Mouse (Mus musculus): Measurements from ENCODE around the gene Prg3. TPM values are rescaled to one million over a fixed set of nuclear protein-coding genes. Genes with fewer than 3 reads are reported as not detected.

Prg3 gene
- polyA plus RNA-seq, 1 experiment from 2014 or later, result not detected

DNA sequence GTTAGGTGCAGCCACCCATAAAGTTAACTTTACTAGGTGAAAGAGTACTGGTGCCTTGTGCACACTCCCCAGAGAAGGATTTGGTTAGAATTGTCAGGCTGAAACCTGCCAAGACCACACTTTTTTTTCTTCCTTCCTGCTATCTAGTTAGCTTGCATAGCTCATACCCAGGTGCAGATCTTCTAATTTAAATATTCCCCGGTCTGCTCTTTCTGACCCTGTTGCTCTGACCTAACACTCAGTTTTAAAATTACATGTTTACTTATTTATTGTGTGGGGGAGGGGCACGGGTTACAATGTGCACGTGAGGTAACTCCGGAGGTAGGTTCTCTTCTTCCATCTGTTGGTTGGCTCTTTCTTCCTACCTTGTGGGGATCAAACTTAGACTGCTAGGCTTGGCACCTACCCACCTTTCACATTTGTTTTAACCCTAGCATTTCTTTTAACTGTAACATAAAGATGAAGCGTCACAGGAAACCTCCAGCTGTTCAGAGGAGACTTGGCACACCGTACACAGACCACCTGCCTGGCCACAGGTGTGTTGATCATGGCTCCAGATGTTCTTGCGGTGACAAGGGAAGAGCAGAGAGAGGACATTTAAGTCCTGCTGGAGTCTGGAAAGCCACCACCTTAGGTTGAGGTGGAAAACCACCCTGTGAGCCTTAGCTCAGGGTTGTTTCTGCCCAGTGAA is 23.8 kb upstream of the Prg3 start:
- no peak overlapping the region for H3K4me2 ChIP-seq (replicated peaks; ENCODE audit: low read depth)
- H3K9ac ChIP-seq (ENCODE audit: low read length), result no peak overlapping the region
- DNase-seq (ENCODE audit: low spot score) (no peak), ATAC-seq (ENCODE audit: low FRiP score, low TSS enrichment) (no peak)
- H3K4me1 ChIP-seq (replicated peaks; ENCODE audit: control insufficient read depth, insufficient read depth), result no peaks in the 10 kb centered on the region
- no peak overlapping the region for H3K4me3 ChIP-seq (ENCODE audit: low read depth, low read length)
- WGBS, result 86% methylated on average over 7 of the region's 7 CpGs
- H3K27me3 ChIP-seq (ENCODE audit: control insufficient read depth, insufficient read depth, low read length), result no peaks in the 10 kb centered on the region
- no peak overlapping the region for H3K27ac ChIP-seq (replicated peaks)
- H3K9me3 ChIP-seq (ENCODE audit: control insufficient read depth, low read length), result no peaks in the 10 kb centered on the region
- no peak for TF ChIP-seq EP300 (optimal IDR thresholded peaks at IDR 0.05)
- no peak for TF ChIP-seq CTCF (IDR thresholded peaks at IDR 0.05; ENCODE audit: low read depth)
- H3K36me3 ChIP-seq (ENCODE audit: control insufficient read depth, insufficient read depth, low read length), result no peaks in the 10 kb centered on the region

DNA sequence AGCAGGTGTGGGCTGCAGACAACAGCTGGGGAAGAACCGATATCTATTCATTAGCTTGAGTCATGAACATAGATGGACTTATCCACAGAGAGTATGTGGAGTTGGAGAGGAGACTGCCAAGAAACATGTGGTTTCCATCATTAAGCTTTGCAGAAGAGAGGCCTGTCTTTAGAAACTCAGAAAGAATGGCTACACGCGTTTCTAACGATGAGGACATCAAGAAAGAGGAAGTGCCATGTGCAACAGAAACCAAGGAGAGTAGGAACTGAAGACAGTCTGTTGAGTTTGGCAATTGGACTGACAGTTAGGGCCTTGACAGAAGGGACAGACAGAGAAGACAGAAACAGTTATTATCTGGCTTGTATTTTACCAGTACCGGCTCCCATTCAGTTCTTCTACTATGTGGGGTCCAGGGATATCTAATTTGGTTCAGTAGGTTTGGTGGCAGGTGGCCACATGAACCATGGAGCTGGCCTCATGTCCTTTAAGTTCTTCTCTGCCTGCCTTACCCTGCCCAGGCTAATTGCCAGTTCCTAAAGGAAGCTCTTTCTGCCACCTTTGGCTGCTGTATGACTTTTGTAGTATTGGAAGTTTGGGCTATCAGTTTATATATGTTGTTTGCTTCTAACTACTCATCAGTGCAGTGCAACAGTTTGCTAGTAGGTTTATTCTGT is 20.6 kb upstream of the Prg3 start:
- Histone ChIP-seq H3K4me3 (ENCODE audit: low read depth, low read length) (no peak overlapping the region), H3K9me3 (ENCODE audit: control insufficient read depth, low read length) (no peaks in the 10 kb centered on the region), H3K4me2 (replicated peaks; ENCODE audit: low read depth) (no peak overlapping the region), H3K27me3 (ENCODE audit: control insufficient read depth, insufficient read depth, low read length) (no peaks in the 10 kb centered on the region), H3K36me3 (ENCODE audit: control insufficient read depth, insufficient read depth, low read length) (no peaks in the 10 kb centered on the region), H3K4me1 (replicated peaks; ENCODE audit: control insufficient read depth, insufficient read depth) (no peaks in the 10 kb centered on the region), H3K27ac (replicated peaks) (no peak overlapping the region), H3K9ac (ENCODE audit: low read length) (no peak overlapping the region)
- DNase-seq (ENCODE audit: low spot score) (no peak), ATAC-seq (ENCODE audit: low FRiP score, low TSS enrichment) (no peak)
- WGBS, result 72% methylated on average over 5 of the region's 5 CpGs
- TF ChIP-seq EP300 (optimal IDR thresholded peaks at IDR 0.05) (no peak), CTCF (IDR thresholded peaks at IDR 0.05; ENCODE audit: low read depth) (no peak)

GRCm38 (mm10) chr2:84975580-84975979 is 12.4 kb upstream of the Prg3 start:
- Histone ChIP-seq H3K9ac (ENCODE audit: low read length) (no peak overlapping the region), H3K27me3 (ENCODE audit: control insufficient read depth, insufficient read depth, low read length) (no peaks in the 10 kb centered on the region), H3K27ac (replicated peaks) (no peak overlapping the region), H3K36me3 (ENCODE audit: control insufficient read depth, insufficient read depth, low read length) (no peaks in the 10 kb centered on the region), H3K9me3 (ENCODE audit: control insufficient read depth, low read length) (no peaks in the 10 kb centered on the region), H3K4me2 (replicated peaks; ENCODE audit: low read depth) (no peak overlapping the region), H3K4me1 (replicated peaks; ENCODE audit: control insufficient read depth, insufficient read depth) (no peaks in the 10 kb centered on the region), H3K4me3 (ENCODE audit: low read depth, low read length) (no peak overlapping the region)
- WGBS, result 79% methylated on average over 2 of the region's 2 CpGs
- TF ChIP-seq EP300 (optimal IDR thresholded peaks at IDR 0.05), result no peak
- TF ChIP-seq CTCF (IDR thresholded peaks at IDR 0.05; ENCODE audit: low read depth), result no peak
- no peak for ATAC-seq (ENCODE audit: low FRiP score, low TSS enrichment)
- DNase-seq (ENCODE audit: low spot score), result no peak

GRCm38 (mm10) chr2:84980188-84980587 is 7.8 kb upstream of the Prg3 start, which contains the start of gene Prg2:
Prg2 (plus strand) TSS chr2:84980461.
- TF ChIP-seq CTCF (IDR thresholded peaks at IDR 0.05; ENCODE audit: low read depth) (no peak), EP300 (optimal IDR thresholded peaks at IDR 0.05) (no peak)
- H3K4me1 ChIP-seq (replicated peaks; ENCODE audit: control insufficient read depth, insufficient read depth), result no peaks in the 10 kb centered on the region
- DNase-seq (ENCODE audit: low spot score) (no peak), ATAC-seq (ENCODE audit: low FRiP score, low TSS enrichment) (no peak)
- 55% methylated on average over 1 of the region's 1 CpGs for WGBS
- H3K4me2 ChIP-seq (replicated peaks; ENCODE audit: low read depth), result no peak within 1 kb of the TSS
- no peaks in the 10 kb centered on the region for H3K9me3 ChIP-seq (ENCODE audit: control insufficient read depth, low read length)
- no peaks in the 10 kb centered on the region for H3K36me3 ChIP-seq (ENCODE audit: control insufficient read depth, insufficient read depth, low read length)
- no peak within 1 kb of the TSS for H3K27ac ChIP-seq (replicated peaks)
- no peak within 1 kb of the TSS for H3K9ac ChIP-seq (ENCODE audit: low read length)
- H3K27me3 ChIP-seq (ENCODE audit: control insufficient read depth, insufficient read depth, low read length), result no peaks in the 10 kb centered on the region
- no peak within 1 kb of the TSS for H3K4me3 ChIP-seq (ENCODE audit: low read depth, low read length)

DNA sequence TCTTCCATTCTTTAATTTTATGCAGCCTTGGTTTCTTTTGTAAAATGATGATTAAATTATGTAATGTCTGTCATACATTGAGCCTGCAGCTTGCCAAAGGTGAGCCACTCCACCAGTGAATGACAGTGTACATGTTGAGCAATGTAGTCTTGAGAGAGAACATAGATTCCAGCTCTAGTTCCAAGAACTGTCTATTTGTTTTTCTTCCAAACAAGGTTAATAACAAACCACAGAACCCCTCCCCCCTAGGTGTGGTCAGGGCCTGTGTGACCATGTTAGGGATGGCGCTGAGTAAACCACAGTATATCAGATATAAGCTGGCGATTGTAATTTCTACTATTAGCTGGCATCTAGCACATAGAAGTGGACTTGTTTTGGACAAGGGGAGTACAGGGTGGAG is 8.4 kb downstream of the Prg3 start:
- Histone ChIP-seq H3K9me3 (ENCODE audit: control insufficient read depth, low read length) (no peaks in the 10 kb centered on the region), H3K4me2 (replicated peaks; ENCODE audit: low read depth) (no peak overlapping the region), H3K27me3 (ENCODE audit: control insufficient read depth, insufficient read depth, low read length) (no peaks in the 10 kb centered on the region), H3K36me3 (ENCODE audit: control insufficient read depth, insufficient read depth, low read length) (no peaks in the 10 kb centered on the region), H3K9ac (ENCODE audit: low read length) (no peak overlapping the region), H3K4me1 (replicated peaks; ENCODE audit: control insufficient read depth, insufficient read depth) (no peaks in the 10 kb centered on the region), H3K4me3 (ENCODE audit: low read depth, low read length) (no peak overlapping the region), H3K27ac (replicated peaks) (no peak overlapping the region)
- 78% methylated on average over 2 of the region's 2 CpGs for WGBS
- ATAC-seq (ENCODE audit: low FRiP score, low TSS enrichment) (peak; percentile 51; the same call in 1 of the 2 replicates), DNase-seq (ENCODE audit: low spot score) (no peak)
- TF ChIP-seq EP300 (optimal IDR thresholded peaks at IDR 0.05) (no peak), CTCF (IDR thresholded peaks at IDR 0.05; ENCODE audit: low read depth) (no peak)
